Mouse (Mus musculus) cortical plate, adult 2 months (tissue): ENCODE results near the gene AI661453. TPM values are rescaled to one million over a fixed set of nuclear protein-coding genes. Genes with fewer than 3 reads are reported as not detected.
"Not testable (repeated sequence)": the region's sequence is repeated elsewhere in the genome, so short reads cannot be mapped to it uniquely, and the experiment has no call there.

Experiments used
- H3K27ac ChIP-seq: fragments of 200-500 bp; 2 replicates; pipeline ENCODE4 v1.5.1; 2012; ENCODE audit warnings: low read length, control low read depth, inconsistent platforms; ENCODE audit not compliant: insufficient read depth
- H3K4me1 ChIP-seq: fragments of 200-500 bp; 2 replicates; pipeline ENCODE4 v1.6.1; 2011; ENCODE audit warnings: low read length; ENCODE audit not compliant: control insufficient read depth, insufficient read depth
- H3K4me3 ChIP-seq: fragments of 200-500 bp; 2 replicates; pipeline ENCODE4 v1.5.1; 2011; ENCODE audit warnings: mild to moderate bottlenecking, low read length, control low read depth; ENCODE audit not compliant: insufficient read depth
- CTCF ChIP-seq: fragments of 200-500 bp; IDR thresholded peaks from 2 replicates; pipeline ENCODE4 v1.5.1; 2011; ENCODE audit warnings: mild to moderate bottlenecking, control low read depth, low read length; ENCODE audit not compliant: insufficient read depth; ENCODE audit errors: extremely low read depth
- POLR2A ChIP-seq: fragments of 200-500 bp; IDR thresholded peaks from 2 replicates; pipeline ENCODE4 v1.6.1; 2011; ENCODE audit warnings: mild to moderate bottlenecking, low read length, control low read depth; ENCODE audit not compliant: insufficient read depth; ENCODE audit errors: extremely low read depth
- polyA plus RNA-seq: library from polyadenylated mRNA; depleted of rRNA; stranded (reverse); fragments of >200 nt; gene quantifications from 2 replicates; pipeline ENCODE4 v1.2.3, GENCODE M21; 2012; rRNA removed

The AI661453 gene
- 0.25 and 0.28 TPM in 2 replicates for polyA plus RNA-seq

DNA sequence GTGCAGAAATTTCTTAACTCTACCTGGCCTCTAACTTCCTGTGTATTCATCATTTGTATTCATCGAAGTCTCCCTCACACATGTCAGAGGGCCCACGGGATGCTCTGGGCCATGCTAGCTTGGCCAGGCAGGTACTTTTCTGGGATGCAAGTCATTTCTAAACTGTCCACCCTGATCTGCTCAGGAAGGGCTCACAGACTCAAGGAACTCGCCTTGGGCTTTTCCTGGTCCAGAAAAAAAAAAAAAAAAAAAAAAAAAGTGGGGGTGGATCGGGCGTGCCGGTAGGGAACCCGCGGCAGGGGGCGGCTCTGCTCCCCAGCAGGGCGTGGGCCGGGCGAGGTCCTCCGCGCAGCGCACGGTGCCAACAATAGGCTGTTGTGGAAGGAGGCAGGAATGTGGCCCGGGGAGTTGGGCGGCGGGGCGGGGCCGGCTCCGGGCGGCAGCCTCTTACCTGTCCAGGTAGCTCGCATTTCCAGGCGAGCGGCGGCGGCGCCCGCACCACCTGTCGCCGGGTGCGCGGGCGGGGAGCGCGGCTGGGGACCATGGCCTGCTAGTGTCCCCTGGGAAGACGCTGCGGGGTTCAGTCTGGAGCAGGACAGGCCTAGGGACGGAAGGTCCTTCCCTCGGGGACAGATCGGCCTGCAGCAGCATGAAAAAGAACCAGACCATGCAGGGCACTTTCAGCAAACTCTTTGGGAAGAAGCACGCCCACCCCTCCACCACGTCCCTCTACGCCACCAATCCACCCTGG lies at the start of gene AI661453:
AI661453 (plus strand) TSS at position 460 of the 751 bp plus-strand sequence.
- no peak for TF ChIP-seq CTCF
- peak within 1 kb of the TSS; percentile 29; the same call in 1 of the 2 replicates for H3K4me3 ChIP-seq
- no peaks in the 10 kb centered on the region for H3K4me1 ChIP-seq
- no peak within 1 kb of the TSS for H3K27ac ChIP-seq

DNA sequence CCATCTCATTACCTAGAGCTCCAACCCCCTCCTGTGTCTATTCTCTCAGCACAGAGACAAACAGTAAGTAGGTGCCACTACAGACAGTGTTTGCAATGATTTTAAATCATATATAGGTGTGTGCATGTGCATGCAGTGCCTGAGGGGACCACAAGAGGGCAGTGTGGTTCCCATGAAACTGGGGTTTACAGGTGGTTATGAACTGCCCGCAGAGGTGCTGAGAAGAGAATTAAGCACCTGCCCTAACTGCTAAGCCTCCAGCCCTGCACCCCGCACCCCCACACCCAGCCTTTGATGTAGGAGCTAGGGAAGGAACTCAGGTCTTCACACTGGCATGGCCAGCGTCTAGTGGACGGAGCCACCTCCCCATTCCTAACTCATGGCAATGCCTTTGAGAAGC lies 49.8 kb upstream of the AI661453 start:
- H3K4me3 ChIP-seq, result no peak overlapping the region
- H3K27ac ChIP-seq, result no peak overlapping the region
- no peaks in the 10 kb centered on the region for H3K4me1 ChIP-seq
- TF ChIP-seq CTCF (peak; percentile 62), POLR2A (no peak)

DNA sequence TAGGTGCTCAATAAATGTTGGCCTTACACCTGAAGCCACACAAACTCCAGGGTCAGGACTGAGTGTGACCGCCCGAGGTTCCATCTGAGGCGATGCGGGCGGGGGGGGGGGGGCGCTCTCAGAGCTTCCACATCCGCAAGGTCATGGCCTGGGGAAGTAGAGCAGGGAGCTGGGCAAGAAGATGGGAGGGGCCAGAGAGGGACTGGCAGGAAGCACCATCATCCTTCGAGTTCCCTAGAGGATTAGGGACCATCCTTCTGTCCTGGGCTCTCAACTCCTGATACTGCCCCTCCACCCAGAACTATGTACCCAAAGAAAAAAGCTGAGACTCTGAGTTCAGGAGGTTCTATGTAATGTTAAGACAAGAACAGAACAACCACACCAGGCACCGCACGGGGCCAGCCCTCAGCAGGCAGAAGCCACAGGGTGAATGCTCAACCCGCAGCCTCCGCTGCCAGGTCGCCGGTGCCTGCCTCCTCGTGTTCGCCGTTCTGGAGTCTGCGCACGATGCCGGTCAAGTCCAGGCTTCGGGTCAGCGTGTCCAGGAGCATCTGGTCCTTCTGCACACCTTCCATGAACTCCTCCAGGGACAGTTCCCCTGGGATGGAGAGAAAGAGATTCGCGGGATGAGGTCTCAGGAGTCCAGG lies 42.1 kb upstream of the AI661453 start:
- Histone ChIP-seq H3K4me3 (no peak overlapping the region), H3K4me1 (no peaks in the 10 kb centered on the region), H3K27ac (no peak overlapping the region)
- TF ChIP-seq POLR2A (no peak), CTCF (no peak)

DNA sequence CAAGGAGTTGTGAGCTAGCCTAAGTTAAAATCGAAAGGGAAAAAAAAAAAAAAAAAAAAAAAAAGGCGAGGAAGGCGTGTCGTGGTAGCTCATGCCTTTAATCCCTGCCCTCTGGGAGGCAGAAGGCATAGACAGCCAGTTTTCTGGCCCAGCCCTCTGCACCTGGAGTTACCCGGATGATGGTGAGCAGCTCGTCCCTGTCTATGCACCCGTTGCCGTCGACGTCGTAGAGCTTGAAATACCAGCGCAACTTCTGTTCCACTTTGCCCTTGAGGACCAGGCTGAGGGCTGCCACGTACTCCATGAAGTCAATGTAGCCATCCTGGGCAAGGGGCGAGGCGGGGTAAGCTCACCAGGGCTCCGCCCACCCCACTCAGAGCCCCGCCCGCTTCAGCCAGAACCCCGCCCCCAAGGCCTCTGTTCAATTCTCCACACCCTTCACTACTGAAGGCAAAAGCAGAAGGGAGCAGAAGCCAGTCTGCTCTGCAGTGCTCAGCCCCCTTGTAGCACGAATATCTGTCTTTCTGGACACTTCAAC lies 41.0 kb upstream of the AI661453 start:
- TF ChIP-seq POLR2A, result no peak
- no peak for TF ChIP-seq CTCF
- Histone ChIP-seq H3K4me1 (no peaks in the 10 kb centered on the region), H3K27ac (no peak overlapping the region), H3K4me3 (peak overlapping the region; percentile 13; the same call in 1 of the 2 replicates)

DNA sequence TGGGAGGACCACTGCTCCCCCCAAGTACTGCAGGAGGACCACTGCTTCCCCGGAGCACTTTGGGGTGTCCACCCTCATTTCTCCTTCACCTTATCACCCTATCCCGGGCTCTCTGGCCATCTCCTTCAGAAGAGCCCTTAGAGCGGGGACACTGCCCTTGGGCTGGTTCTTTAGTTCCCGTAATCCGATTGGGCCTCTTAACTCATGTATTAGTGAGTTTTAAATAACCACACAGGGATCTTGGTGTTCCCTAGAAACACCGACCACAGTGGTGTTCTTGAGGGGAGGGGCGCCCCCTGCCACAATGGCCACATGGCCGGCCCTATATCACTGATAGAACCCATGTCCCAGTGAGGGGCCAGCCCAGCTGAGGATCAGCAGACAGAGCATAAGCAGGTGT lies 37.3 kb upstream of the AI661453 start:
- Histone ChIP-seq H3K4me3 (no peak overlapping the region), H3K27ac (no peak overlapping the region), H3K4me1 (no peaks in the 10 kb centered on the region)
- TF ChIP-seq CTCF, result no peak
- TF ChIP-seq POLR2A, result no peak

DNA sequence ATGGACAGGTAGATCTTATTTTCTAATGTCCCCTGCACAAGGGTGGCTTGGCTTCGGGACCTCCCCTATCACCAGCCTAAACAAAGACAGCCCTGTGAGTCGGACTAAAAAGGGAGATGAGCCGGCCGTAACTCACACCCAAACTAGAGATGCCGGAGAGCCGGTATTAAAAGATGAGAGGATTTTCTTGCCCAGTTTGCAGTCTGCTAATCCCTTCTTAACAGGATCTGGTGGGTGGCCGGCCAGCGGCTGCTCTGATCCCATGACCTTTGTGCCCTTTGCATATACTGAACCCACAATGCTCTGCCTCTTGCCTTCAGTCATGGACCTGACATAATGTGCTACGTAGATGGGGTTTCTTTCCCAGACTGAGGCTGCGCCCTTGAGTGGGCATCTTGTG lies 36.0 kb upstream of the AI661453 start, which contains the start of gene Guca1a:
Guca1a (minus strand) TSS at position 134 of the 400 bp plus-strand sequence.
- Histone ChIP-seq H3K4me3 (no peak within 1 kb of the TSS), H3K4me1 (no peaks in the 10 kb centered on the region), H3K27ac (no peak within 1 kb of the TSS)
- TF ChIP-seq CTCF (no peak), POLR2A (no peak)

DNA sequence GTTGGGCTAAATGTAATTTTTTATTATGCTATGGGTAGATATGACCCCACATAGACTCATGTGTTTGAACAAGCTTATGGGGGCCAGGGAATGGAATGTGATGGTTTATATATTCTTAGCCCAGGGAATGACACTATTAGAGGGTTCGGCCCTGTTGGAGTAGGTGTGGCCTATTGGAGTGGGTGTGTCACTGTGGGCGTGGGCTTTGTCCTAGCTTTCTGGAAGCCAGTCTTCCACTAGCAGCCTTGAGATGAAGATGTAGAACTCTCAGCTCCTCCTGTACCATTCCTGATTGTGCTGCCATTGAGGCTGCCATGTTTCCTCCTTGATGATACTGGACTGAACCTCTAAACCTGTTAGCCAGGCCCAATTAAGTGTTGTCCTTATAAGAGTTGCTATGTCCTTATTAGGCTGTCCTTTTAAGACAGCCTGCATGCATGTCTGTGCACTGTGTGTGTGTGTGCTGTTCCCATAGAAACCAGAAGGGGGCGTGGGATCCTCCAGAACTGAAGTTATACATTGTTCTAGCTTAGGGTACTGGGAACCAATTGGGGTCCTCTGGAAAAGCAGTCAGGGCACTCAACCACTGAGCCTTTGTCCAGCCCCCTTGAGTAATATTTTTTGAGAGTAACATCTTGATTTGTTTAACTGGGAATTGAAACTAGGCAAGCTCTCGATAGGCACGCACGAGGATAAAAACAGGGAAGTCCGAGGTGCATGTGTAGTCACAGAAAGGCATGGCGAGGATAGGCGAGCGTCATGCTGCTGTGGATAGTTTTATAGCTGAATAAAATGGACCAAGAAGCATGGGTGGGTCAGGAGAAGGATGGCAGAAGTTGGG lies 28.5 kb upstream of the AI661453 start:
- no peaks in the 10 kb centered on the region for H3K4me1 ChIP-seq
- no peak overlapping the region for H3K27ac ChIP-seq
- no peak overlapping the region for H3K4me3 ChIP-seq
- no peak for TF ChIP-seq CTCF
- no peak for TF ChIP-seq POLR2A

DNA sequence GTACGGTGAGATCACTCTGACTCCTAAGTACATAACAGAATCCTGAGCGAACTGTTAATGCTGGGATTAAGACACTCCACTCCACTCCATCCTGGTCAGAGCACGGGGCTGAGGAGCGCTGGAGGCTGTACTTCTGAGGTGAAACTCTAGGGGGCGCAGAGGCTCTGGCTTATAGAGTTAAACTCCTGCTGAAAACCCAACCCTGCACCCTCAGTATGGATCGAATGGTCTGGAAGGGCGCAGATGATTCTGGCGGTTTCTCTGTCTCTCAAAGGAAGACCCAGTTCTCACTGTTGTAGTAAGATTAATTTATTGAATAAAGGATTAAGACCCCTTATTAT lies 27.9 kb upstream of the AI661453 start:
- Histone ChIP-seq H3K27ac (no peak overlapping the region), H3K4me3 (no peak overlapping the region), H3K4me1 (no peaks in the 10 kb centered on the region)
- TF ChIP-seq POLR2A, result no peak
- TF ChIP-seq CTCF, result peak; percentile 52

DNA sequence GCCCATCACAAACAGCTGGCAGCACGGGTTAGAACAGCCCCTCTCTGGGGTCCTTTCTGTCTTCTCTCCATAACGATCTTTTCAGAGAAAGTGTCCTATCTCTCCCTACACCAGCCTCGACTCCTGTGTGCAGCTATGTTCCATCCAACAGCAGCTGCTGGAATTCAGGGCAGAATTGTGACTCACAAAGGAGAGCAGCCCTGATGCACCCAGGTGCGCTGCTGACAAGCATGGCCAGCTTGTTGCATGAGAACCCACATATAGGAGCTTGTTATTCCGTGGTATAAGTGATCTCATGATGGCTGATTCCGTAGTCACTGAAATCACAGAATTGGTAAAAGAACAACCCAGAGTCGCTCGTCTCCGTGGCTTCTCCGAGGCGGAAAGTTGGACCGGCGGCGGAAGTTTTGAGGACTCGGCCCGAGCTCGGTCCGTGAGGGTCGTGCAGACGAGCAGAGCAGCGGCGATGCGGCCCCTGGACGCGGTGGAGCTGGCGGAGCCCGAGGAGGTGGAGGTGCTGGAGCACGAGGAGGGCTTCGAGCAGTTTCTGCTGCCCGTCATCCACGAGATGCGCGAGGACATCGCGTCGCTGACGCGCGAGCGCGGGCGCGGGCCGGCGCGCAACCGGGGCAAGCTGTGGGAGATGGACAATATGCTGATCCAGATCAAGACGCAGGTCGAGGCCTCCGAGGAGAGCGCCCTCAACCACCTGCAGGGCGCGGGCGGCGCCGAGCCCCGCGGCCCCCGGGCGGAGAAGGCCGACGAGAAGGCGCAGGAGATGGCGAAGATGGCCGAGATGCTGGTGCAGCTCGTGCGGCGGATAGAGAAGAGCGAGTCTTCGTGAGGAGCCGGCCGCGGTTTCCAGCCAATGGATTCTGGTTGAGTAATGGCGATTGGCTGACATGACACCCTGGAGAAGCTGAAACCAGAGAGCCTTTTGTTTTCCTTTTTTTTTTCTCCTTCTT lies 26.2 kb upstream of the AI661453 start:
- not testable (repeated sequence) for H3K27ac ChIP-seq, H3K4me3 ChIP-seq, H3K4me1 ChIP-seq
